Mouse (Mus musculus): ENCODE results near the gene Parp3. TPM values are rescaled to one million over a fixed set of nuclear protein-coding genes. Genes with fewer than 3 reads are reported as not detected.
A peak's percentile ranks its signal among the peaks of the same experiment; 100 is the strongest.

Parp3 gene
- polyA plus RNA-seq, 1 experiment from 2014 or later = 0.81 TPM

DNA sequence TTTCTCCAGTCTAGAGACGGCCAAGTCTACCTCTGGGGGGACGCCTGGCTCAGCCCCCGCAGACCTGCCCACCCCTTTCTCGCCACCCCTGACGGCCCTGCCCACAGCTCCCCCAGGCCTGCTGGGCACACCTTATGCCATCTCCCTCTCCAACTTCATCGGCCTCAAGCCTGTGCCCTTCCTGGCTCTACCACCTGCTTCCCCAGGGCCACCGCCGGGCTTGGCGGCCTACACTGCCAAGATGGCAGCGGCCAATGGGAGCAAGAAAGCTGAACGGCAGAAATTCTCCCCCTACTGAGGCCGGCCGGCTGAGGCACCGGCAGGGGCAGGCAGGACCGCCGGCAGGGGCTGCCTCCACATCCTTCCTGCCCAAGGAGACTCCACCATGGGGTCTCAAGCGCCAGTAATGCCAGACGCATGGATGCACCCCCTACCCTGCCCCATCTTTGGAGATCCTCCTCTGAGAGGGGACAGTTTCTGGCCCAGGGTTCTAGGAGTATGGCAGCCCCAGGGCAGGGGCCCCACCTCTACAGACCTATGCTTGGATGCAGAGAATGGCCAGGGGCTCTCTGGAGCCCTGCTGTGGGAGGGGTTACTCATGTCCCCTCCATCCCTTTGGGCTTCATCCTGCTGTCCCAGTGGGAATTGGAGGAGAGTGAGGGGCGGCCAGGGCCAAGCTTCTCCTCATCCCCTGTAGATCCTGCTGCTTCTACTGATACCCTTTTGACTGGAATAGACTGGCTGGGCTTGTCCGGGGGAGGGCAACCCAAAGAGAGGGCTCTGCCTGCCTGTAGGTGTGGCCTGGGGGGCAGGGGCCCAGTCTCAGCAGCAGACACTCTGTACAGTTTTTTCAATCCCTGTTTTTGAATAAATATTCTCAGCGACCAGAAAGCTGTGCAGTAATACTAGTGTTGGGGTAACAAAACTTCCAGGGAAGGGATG, 13.4 kb downstream of the Parp3 start:
- H3K36me3 ChIP-seq = peaks cover 49% of the 10 kb centered on the region
- no peak overlapping the region for H3K27ac ChIP-seq
- H3K9ac ChIP-seq (replicated peaks) = no peak overlapping the region; the same call in 1 of the 2 replicates
- ATAC-seq = no peak
- 81% methylated on average over 21 of the region's 21 CpGs for WGBS
- H3K4me1 ChIP-seq (replicated peaks) = peaks cover 57% of the 10 kb centered on the region
- no peaks in the 10 kb centered on the region for H3K9me3 ChIP-seq
- H3K4me2 ChIP-seq (replicated peaks) = no peak overlapping the region
- H3K4me3 ChIP-seq (replicated peaks) = no peak overlapping the region
- H3K27me3 ChIP-seq = peaks cover 4% of the 10 kb centered on the region; the same call in 1 of the 2 replicates

GRCm38 (mm10) chr9:106462430-106462800, 14.3 kb downstream of the Parp3 start:
- H3K9ac ChIP-seq (replicated peaks) = no peak overlapping the region
- no peak overlapping the region for H3K27ac ChIP-seq
- no peaks in the 10 kb centered on the region for H3K9me3 ChIP-seq
- peaks cover 4% of the 10 kb centered on the region; the same call in 1 of the 2 replicates for H3K27me3 ChIP-seq
- peaks cover 66% of the 10 kb centered on the region for H3K4me1 ChIP-seq (replicated peaks)
- H3K4me3 ChIP-seq (replicated peaks) = no peak overlapping the region
- peaks cover 49% of the 10 kb centered on the region for H3K36me3 ChIP-seq
- no peak for ATAC-seq
- no peak overlapping the region for H3K4me2 ChIP-seq (replicated peaks)
- WGBS = 90% methylated on average over 12 of the region's 12 CpGs

- 83% methylated on average over 16 of the region's 16 CpGs for WGBS
- Histone ChIP-seq H3K36me3 (peaks cover 49% of the 10 kb centered on the region), H3K9me3 (no peaks in the 10 kb centered on the region), H3K4me3 (replicated peaks) (no peak overlapping the region), H3K4me2 (replicated peaks) (no peak overlapping the region), H3K4me1 (replicated peaks) (peaks cover 72% of the 10 kb centered on the region), H3K9ac (replicated peaks) (no peak overlapping the region), H3K27me3 (peaks cover 4% of the 10 kb centered on the region; the same call in 1 of the 2 replicates), H3K27ac (no peak overlapping the region)
- no peak for ATAC-seq
Observed at GRCm38 (mm10) chr9:106461641-106462429, 14.9 kb downstream of the Parp3 start.

GRCm38 (mm10) chr9:106461026-106461415, 15.7 kb downstream of the Parp3 start:
- WGBS = 93% methylated on average over 9 of the region's 9 CpGs
- no peaks in the 10 kb centered on the region for H3K9me3 ChIP-seq
- H3K4me3 ChIP-seq (replicated peaks) = no peak overlapping the region
- H3K27me3 ChIP-seq = peaks cover 4% of the 10 kb centered on the region; the same call in 1 of the 2 replicates
- no peak overlapping the region for H3K27ac ChIP-seq
- ATAC-seq = no peak
- peaks cover 79% of the 10 kb centered on the region for H3K4me1 ChIP-seq (replicated peaks)
- H3K9ac ChIP-seq (replicated peaks) = no peak overlapping the region
- H3K4me2 ChIP-seq (replicated peaks) = no peak overlapping the region
- H3K36me3 ChIP-seq = peaks cover 49% of the 10 kb centered on the region

DNA sequence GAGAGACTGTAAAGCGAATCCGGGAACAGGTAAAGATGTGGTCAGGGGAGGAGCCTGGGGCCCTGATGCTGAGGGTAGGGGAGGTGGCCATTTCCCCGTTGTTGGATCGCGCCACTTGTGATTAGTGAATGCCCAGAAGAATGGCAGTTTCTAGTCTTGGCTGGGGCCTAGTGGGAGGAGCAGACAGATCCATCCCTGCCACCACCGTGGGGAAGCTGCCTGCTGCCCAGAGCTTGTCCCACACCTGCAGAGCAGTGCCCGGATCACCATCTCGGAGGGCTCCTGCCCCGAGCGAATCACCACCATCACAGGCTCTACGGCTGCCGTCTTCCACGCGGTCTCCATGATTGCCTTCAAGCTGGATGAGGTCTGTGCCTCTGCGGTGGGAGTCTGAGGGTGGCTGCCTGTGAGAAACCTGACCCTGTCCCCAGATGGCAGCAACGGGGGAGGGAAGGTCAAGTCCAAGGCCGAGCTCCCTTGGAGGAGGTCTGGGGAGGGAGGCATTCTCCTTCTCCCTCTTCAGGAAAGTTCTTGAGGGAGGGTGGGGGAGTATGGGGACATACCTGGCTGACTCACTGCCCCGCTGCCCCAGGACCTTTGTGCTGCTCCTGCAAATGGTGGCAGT, 16.2 kb downstream of the Parp3 start:
- no peak overlapping the region for H3K4me3 ChIP-seq (replicated peaks)
- H3K36me3 ChIP-seq = peaks cover 49% of the 10 kb centered on the region
- H3K9me3 ChIP-seq = no peaks in the 10 kb centered on the region
- no peak overlapping the region; the same call in 1 of the 2 replicates for H3K9ac ChIP-seq (replicated peaks)
- peaks cover 79% of the 10 kb centered on the region for H3K4me1 ChIP-seq (replicated peaks)
- no peak overlapping the region for H3K4me2 ChIP-seq (replicated peaks)
- no peak for ATAC-seq
- peaks cover 4% of the 10 kb centered on the region; the same call in 1 of the 2 replicates for H3K27me3 ChIP-seq
- 81% methylated on average over 18 of the region's 18 CpGs for WGBS
- H3K27ac ChIP-seq = no peak overlapping the region

DNA sequence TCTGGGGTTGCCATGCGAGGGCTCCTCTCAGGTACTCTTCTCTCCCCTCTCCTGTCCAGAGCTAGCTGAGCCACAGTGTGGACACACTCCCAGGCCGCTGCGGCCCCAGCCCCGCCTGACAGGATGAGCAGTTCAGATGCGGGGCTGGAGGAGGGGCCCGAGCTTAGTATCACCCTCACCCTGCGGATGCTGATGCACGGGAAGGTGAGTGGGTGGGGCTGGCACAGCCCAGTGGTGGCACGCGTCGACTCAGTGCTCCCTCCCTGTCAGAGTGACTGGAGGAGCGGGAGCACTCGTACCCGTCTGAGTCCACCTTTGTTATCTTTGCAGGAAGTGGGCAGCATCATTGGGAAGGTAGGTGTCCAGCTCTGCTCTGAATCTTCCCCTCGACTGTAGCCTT, 16.8 kb downstream of the Parp3 start:
- H3K4me1 ChIP-seq (replicated peaks) = peaks cover 79% of the 10 kb centered on the region
- peak overlapping the region; percentile 46 for H3K9ac ChIP-seq (replicated peaks)
- H3K27me3 ChIP-seq = peaks cover 4% of the 10 kb centered on the region; the same call in 1 of the 2 replicates
- no peak overlapping the region for H3K4me2 ChIP-seq (replicated peaks)
- no peak overlapping the region for H3K4me3 ChIP-seq (replicated peaks)
- H3K36me3 ChIP-seq = peaks cover 49% of the 10 kb centered on the region
- ATAC-seq = no peak
- no peaks in the 10 kb centered on the region for H3K9me3 ChIP-seq
- WGBS = 84% methylated on average over 15 of the region's 15 CpGs
- peak overlapping the region; percentile 3; the same call in 1 of the 2 replicates for H3K27ac ChIP-seq

DNA sequence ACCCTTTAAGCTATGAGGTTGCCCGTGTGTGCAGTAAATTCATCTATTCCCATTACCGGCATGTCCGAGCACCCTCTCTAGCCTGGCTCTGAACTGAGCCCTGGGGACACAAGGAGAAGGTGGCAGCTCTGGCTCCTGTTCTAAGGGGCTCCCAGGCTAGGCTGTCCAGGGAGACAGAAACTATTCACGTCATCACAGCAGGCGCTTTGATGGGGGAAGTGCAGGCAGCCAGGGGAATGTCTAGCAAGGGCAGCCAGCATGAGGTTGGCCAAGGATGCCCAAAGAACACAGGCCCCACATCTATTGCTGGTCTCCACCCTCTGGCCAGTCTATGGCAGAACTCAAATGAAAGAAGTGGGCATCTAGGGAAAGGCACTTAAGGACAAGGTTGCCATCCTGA, 18.8 kb downstream of the Parp3 start:
- peak overlapping the region; percentile 96 for H3K9ac ChIP-seq (replicated peaks)

GRCm38 (mm10) chr9:106457163-106457559, 19.6 kb downstream of the Parp3 start:
- 37% methylated on average over 9 of the region's 9 CpGs for WGBS
- Histone ChIP-seq H3K9ac (replicated peaks) (peak overlapping the region; percentile 96), H3K4me1 (replicated peaks) (peaks cover 74% of the 10 kb centered on the region), H3K4me3 (replicated peaks) (peak overlapping the region; percentile 86), H3K36me3 (peaks cover 25% of the 10 kb centered on the region), H3K4me2 (replicated peaks) (peak overlapping the region; percentile 98), H3K27ac (peak overlapping the region; percentile 97), H3K27me3 (no peaks in the 10 kb centered on the region), H3K9me3 (no peaks in the 10 kb centered on the region)
- ATAC-seq = no peak

More for the DNA sequence above, 18.8 kb downstream of the Parp3 start:
- H3K4me2 ChIP-seq (replicated peaks) = peak overlapping the region; percentile 98
- peak overlapping the region; percentile 86 for H3K4me3 ChIP-seq (replicated peaks)
- peaks cover 30% of the 10 kb centered on the region for H3K36me3 ChIP-seq
- H3K4me1 ChIP-seq (replicated peaks) = peaks cover 69% of the 10 kb centered on the region
- no peaks in the 10 kb centered on the region for H3K27me3 ChIP-seq
- H3K27ac ChIP-seq = peak overlapping the region; percentile 97
- no peaks in the 10 kb centered on the region for H3K9me3 ChIP-seq
- WGBS = 61% methylated on average over 5 of the region's 5 CpGs
- no peak for ATAC-seq

- Histone ChIP-seq H3K9ac (replicated peaks) (peak overlapping the region; percentile 96), H3K27me3 (no peaks in the 10 kb centered on the region), H3K4me3 (replicated peaks) (peak overlapping the region; percentile 86), H3K4me1 (replicated peaks) (peaks cover 78% of the 10 kb centered on the region), H3K36me3 (peaks cover 19% of the 10 kb centered on the region), H3K4me2 (replicated peaks) (peak overlapping the region; percentile 98), H3K9me3 (no peaks in the 10 kb centered on the region), H3K27ac (peak overlapping the region; percentile 97)
- ATAC-seq = 0 out of 2 replicates have a peak, but pooled peaks have one; percentile 5
- 21% methylated on average over 15 of the region's 15 CpGs for WGBS
Observed at GRCm38 (mm10) chr9:106456325-106457162, 20.2 kb downstream of the Parp3 start.

DNA sequence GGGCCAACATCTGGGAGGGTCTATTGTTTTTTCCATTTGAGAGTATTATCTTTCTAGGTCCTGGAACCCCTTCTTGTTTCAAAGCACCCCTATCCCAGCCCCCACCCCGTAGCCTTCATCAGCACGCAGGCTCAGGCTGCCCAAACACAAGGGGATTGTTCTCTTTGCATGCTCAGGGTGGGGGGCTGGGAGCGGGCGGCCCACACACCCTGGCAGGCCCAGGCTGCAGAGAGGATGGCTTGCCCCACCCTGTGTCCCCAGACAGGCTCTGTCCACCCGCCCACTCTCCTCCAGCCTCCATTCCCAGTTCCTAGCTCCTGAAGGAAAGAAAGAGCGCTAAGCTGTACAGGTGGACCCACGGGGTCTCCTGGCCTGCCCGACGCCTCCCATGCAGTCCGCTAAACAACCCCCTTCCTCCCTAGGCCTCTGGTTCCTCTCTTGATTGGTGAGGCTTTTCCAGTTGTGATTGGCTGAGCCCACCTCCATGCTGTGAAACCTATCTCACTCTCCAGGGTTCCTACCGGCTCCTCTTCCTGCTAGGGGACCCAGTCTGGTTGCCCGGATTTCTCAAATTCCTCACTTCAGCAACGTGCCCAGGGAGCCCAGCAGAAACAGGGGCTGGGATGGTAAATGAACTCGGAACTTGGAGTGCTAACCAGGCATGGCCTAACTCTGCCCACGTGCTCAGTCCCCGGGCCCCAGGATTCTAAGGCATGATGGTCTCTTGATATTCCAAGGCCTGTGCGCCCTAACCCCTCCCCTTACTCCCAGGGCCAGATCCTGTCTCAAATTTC, 21.7 kb downstream of the Parp3 start:
- Histone ChIP-seq H3K4me1 (replicated peaks) (peaks cover 85% of the 10 kb centered on the region), H3K27me3 (no peaks in the 10 kb centered on the region), H3K36me3 (peaks cover 4% of the 10 kb centered on the region), H3K4me2 (replicated peaks) (peak overlapping the region; percentile 98), H3K4me3 (replicated peaks) (peak overlapping the region; percentile 86), H3K9me3 (no peaks in the 10 kb centered on the region), H3K9ac (replicated peaks) (peak overlapping the region; percentile 96), H3K27ac (peak overlapping the region; percentile 97)
- peak; percentile 19 for ATAC-seq
- WGBS = under 1% methylated on average over 17 of the region's 17 CpGs

Measured in midbrain, embryonic 13.5 days (tissue).